Mouse (Mus musculus) heart, adult 2 months (tissue): Measurements from ENCODE around the gene 9530003J23Rik. TPM values are rescaled to one million over a fixed set of nuclear protein-coding genes. Genes with fewer than 3 reads are reported as not detected.
"Not testable (repeated sequence)": the region's sequence is repeated elsewhere in the genome, so short reads cannot be mapped to it uniquely, and the experiment has no call there.

Experiments
- DNase-seq, 2 experiments: peaks; one replicate each; pipeline ENCODE4 v3.0.0; 2021
- H3K27ac ChIP-seq: fragments of 200-600 bp; 2 replicates; pipeline ENCODE4 v1.8.1; 2022
- H3K27me3 ChIP-seq: fragments of 200-500 bp; 2 replicates; pipeline ENCODE4 v1.6.1; 2012; ENCODE audit warnings: mild to moderate bottlenecking, low read length, inconsistent platforms, mixed read lengths; ENCODE audit not compliant: control insufficient read depth, insufficient read depth
- H3K36me3 ChIP-seq: fragments of 200-500 bp; 2 replicates; pipeline ENCODE4 v1.6.1; 2012; ENCODE audit warnings: low read length, inconsistent platforms; ENCODE audit not compliant: control insufficient read depth, insufficient read depth
- H3K4me1 ChIP-seq: fragments of 200-500 bp; 2 replicates; pipeline ENCODE4 v1.6.1; 2011; ENCODE audit warnings: low read length; ENCODE audit not compliant: control insufficient read depth, insufficient read depth
- H3K4me3 ChIP-seq: fragments of 200-600 bp; 2 replicates; pipeline ENCODE4 v1.8.1; 2022
- H3K79me2 ChIP-seq: fragments of 200-500 bp; replicated peaks from 2 replicates; pipeline ENCODE4 v1.6.1; 2012; ENCODE audit warnings: mild to moderate bottlenecking, inconsistent platforms, low read length, moderate library complexity, mixed read lengths; ENCODE audit not compliant: control insufficient read depth, insufficient read depth
- H3K9ac ChIP-seq: fragments of 200-500 bp; 2 replicates; pipeline ENCODE4 v1.6.1; 2012; ENCODE audit warnings: low read depth, mild to moderate bottlenecking, control low read depth, inconsistent platforms, low read length, mixed read lengths
- CTCF ChIP-seq: fragments of 200-600 bp; IDR thresholded peaks from 2 replicates; pipeline ENCODE4 v1.8.1; 2022; ENCODE audit warnings: antibody characterized with exemption, mild to moderate bottlenecking, moderate library complexity
- EP300 ChIP-seq: fragments of 200-500 bp; IDR thresholded peaks from 2 replicates; pipeline ENCODE4 v1.6.1; 2011; ENCODE audit warnings: low read depth, low read length, control low read depth; ENCODE audit not compliant: insufficient read depth
- POLR2A ChIP-seq: fragments of 200-500 bp; IDR thresholded peaks from 2 replicates; pipeline ENCODE4 v1.6.1; 2011; ENCODE audit warnings: mild to moderate bottlenecking, low read depth, low read length, control low read depth; ENCODE audit not compliant: insufficient read depth
- whole genome bisulfite sequencing: fragments of 180-500 bp; shearing (Covaris S2); methylation state at CpG from one replicate; pipeline ENCODE4 v1.1.7; 2018; 5-methylcytosine and 5-hydroxymethylcytosine counted together
- intact Hi-C: fragments of 180-260 bp; cut with DNase I; formaldehyde crosslinking; loops from one replicate; pipeline ENCODE4 v1.15.1; 2025
- polyA plus RNA-seq: library from polyadenylated mRNA; depleted of rRNA; stranded (reverse); fragments of >200 nt; gene quantifications from 2 replicates; pipeline ENCODE4 v1.2.3, GENCODE M21; 2012
- total RNA-seq, 2 experiments: library from RNA; stranded (reverse); gene quantifications; 2 replicates each; pipeline ENCODE4 v1.2.3; 2021

9530003J23Rik gene
- total and polyA plus RNA-seq, 3 experiments: not detected

GRCm38 (mm10) chr10:117211023-117211422, 27.5 kb downstream of the 9530003J23Rik start:
- no peaks in the 10 kb centered on the region for H3K79me2 ChIP-seq
- WGBS: 77% methylated on average over 6 of the region's 6 CpGs
- no peak for TF ChIP-seq POLR2A
- no peak for TF ChIP-seq EP300
- no peak for TF ChIP-seq CTCF
- H3K4me3 ChIP-seq: no peak overlapping the region
- no peaks in the 10 kb centered on the region for H3K36me3 ChIP-seq
- H3K4me1 ChIP-seq: peaks cover 2% of the 10 kb centered on the region; the same call in 1 of the 2 replicates
- H3K27me3 ChIP-seq: no peaks in the 10 kb centered on the region
- H3K27ac ChIP-seq: no peak overlapping the region
- DNase-seq: no peak
- intact Hi-C loops: loop anchor here (10.0 kb wide), 1 partner anchor 266 kb away; no protein-coding TSS in a partner anchor
- no peak overlapping the region for H3K9ac ChIP-seq

- Histone ChIP-seq H3K4me3 (peak overlapping the region; percentile 34), H3K27me3 (no peaks in the 10 kb centered on the region), H3K79me2 (no peaks in the 10 kb centered on the region), H3K4me1 (peaks cover 2% of the 10 kb centered on the region; the same call in 1 of the 2 replicates), H3K9ac (peak overlapping the region; percentile 21; the same call in 1 of the 2 replicates), H3K27ac (no peak overlapping the region), H3K36me3 (no peaks in the 10 kb centered on the region)
- WGBS: 8% methylated on average over 11 of the region's 11 CpGs
- no peak for TF ChIP-seq POLR2A
- TF ChIP-seq CTCF: peak; percentile 89
- TF ChIP-seq EP300: no peak
- peak in 1 of 2 experiments; percentile 25 for DNase-seq
- intact Hi-C loops: loop anchor here (5.0 kb wide), 2 partner anchors 62 to 142 kb away; partner anchors contain the start of gene Frs2
These were observed 29.0 kb downstream of the 9530003J23Rik start for GRCm38 (mm10) chr10:117209469-117209938.

GRCm38 (mm10) chr10:117208787-117209186, 29.7 kb downstream of the 9530003J23Rik start:
- intact Hi-C loops: loop anchor here (5.0 kb wide), 2 partner anchors 61 to 141 kb away; partner anchors contain the start of gene Frs2
- H3K4me3 ChIP-seq, H3K27ac ChIP-seq, H3K9ac ChIP-seq, DNase-seq, H3K36me3 ChIP-seq, H3K79me2 ChIP-seq, H3K27me3 ChIP-seq, H3K4me1 ChIP-seq: not testable (repeated sequence)
- WGBS: 93% methylated on average over 6 of the region's 6 CpGs

- no peak overlapping the region for H3K4me3 ChIP-seq
- no peaks in the 10 kb centered on the region for H3K79me2 ChIP-seq
- no peaks in the 10 kb centered on the region for H3K36me3 ChIP-seq
- no peak for TF ChIP-seq EP300
- no peak for TF ChIP-seq POLR2A
- TF ChIP-seq CTCF: no peak
- H3K4me1 ChIP-seq: peaks cover 2% of the 10 kb centered on the region; the same call in 1 of the 2 replicates
- H3K27ac ChIP-seq: no peak overlapping the region
- intact Hi-C loops: loop anchor here (5.0 kb wide), 2 partner anchors 61 to 141 kb away; partner anchors contain the start of gene Frs2
- DNase-seq: no peak
- WGBS: 86% methylated on average over 15 of the region's 15 CpGs
- H3K27me3 ChIP-seq: no peaks in the 10 kb centered on the region
- no peak overlapping the region for H3K9ac ChIP-seq
These were observed 30.3 kb downstream of the 9530003J23Rik start for GRCm38 (mm10) chr10:117208221-117208620.

- no peaks in the 10 kb centered on the region for H3K27me3 ChIP-seq
- no peaks in the 10 kb centered on the region for H3K36me3 ChIP-seq
- no peak overlapping the region for H3K9ac ChIP-seq
- no peak overlapping the region for H3K4me3 ChIP-seq
- H3K79me2 ChIP-seq: no peaks in the 10 kb centered on the region
- peaks cover 2% of the 10 kb centered on the region; the same call in 1 of the 2 replicates for H3K4me1 ChIP-seq
- no peak for DNase-seq
- no peak overlapping the region for H3K27ac ChIP-seq
- WGBS: 96% methylated on average over 3 of the region's 3 CpGs
- intact Hi-C loops: loop anchor here (5.0 kb wide), 2 partner anchors 59 to 139 kb away; partner anchors contain the start of gene Frs2
- TF ChIP-seq CTCF (no peak), POLR2A (no peak), EP300 (no peak)
These were observed 32.4 kb downstream of the 9530003J23Rik start for GRCm38 (mm10) chr10:117206070-117206469.

GRCm38 (mm10) chr10:117203558-117203981, 34.9 kb downstream of the 9530003J23Rik start:
- Histone ChIP-seq H3K9ac (no peak overlapping the region), H3K36me3 (no peaks in the 10 kb centered on the region), H3K79me2 (no peaks in the 10 kb centered on the region), H3K4me1 (no peaks in the 10 kb centered on the region; the same call in 1 of the 2 replicates), H3K27ac (no peak overlapping the region), H3K4me3 (no peak overlapping the region), H3K27me3 (no peaks in the 10 kb centered on the region)
- DNase-seq: no peak
- intact Hi-C loops: no loop called here
- 57% methylated on average over 2 of the region's 2 CpGs for whole genome bisulfite sequencing
- TF ChIP-seq EP300: no peak
- TF ChIP-seq CTCF: peak; percentile 48
